Mouse (Mus musculus): ENCODE data around the gene Hivep2. TPM values are rescaled to one million over a fixed set of nuclear protein-coding genes. Genes with fewer than 3 reads are reported as not detected.
A peak's percentile ranks its signal among the peaks of the same experiment; 100 is the strongest.

The Hivep2 gene
- polyA plus RNA-seq, 1 experiment from 2014 or later = 1.0 TPM

DNA sequence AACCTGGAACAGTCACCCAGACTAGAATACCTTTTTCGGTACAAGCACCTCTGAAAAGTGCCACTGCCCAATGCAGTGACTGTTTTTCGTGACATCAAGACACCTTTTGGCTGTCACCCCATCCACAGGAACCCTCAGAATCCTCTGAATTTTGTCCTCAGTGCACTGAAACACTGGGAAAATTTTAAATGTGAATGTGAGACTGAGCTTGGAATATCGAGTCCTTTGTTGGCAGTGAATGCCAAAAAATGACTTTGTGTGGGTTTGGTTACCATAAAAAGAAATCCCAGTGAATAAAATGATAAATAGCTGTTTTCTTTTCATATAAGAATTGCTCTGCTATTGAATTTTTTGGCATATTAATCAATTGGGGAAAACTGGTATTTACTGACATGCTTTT is 154.6 kb downstream of the Hivep2 start:
- WGBS = 88% methylated on average over 3 of the region's 3 CpGs
- H3K27me3 ChIP-seq (ENCODE audit: poor library complexity, severe bottlenecking) = no peaks in the 10 kb centered on the region
- no peak for DNase-seq (ENCODE audit: extremely low spot score, low spot score)
- H3K4me1 ChIP-seq = no peaks in the 10 kb centered on the region
- H3K4me3 ChIP-seq = no peak overlapping the region
- no peaks in the 10 kb centered on the region for H3K9me3 ChIP-seq
- H3K36me3 ChIP-seq (replicated peaks) = no peaks in the 10 kb centered on the region
- no peak overlapping the region for H3K27ac ChIP-seq

DNA sequence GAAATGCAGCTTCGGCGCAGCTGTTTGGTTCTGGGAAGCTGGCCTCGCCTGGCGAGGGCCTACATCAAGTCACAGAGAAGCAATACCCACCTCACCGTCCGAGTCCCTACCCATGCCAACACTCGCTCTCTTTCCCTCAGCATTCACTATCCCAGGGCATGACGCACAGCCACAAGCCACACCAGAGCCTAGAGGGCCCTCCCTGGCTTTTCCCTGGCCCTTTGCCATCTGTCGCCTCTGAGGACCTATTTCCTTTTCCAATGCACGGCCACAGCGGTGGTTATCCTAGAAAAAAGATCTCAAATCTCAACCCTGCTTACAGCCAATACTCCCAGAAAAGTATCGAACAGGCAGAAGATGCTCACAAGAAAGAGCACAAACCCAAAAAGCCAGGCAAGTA is 162.0 kb downstream of the Hivep2 start:
- no peaks in the 10 kb centered on the region for H3K27me3 ChIP-seq (ENCODE audit: poor library complexity, severe bottlenecking)
- no peaks in the 10 kb centered on the region for H3K4me1 ChIP-seq
- no peak overlapping the region for H3K27ac ChIP-seq
- H3K9me3 ChIP-seq = no peaks in the 10 kb centered on the region
- no peak for DNase-seq (ENCODE audit: extremely low spot score, low spot score)
- WGBS = 88% methylated on average over 12 of the region's 12 CpGs
- no peak overlapping the region for H3K4me3 ChIP-seq
- no peaks in the 10 kb centered on the region for H3K36me3 ChIP-seq (replicated peaks)

DNA sequence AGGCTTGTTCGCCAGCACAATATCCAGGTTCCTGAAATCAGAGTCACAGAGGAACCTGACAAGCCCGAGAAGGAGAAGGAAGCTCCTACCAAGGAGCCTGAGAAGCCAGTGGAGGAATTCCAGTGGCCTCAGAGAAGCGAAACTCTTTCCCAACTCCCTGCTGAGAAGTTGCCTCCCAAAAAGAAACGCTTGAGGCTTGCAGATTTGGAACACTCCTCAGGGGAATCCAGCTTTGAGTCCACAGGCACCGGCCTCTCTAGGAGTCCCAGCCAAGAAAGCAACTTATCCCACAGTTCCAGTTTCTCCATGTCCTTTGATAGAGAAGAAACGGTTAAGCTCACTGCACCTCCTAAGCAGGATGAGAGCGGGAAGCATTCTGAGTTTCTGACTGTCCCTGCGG is 164.4 kb downstream of the Hivep2 start:
- no peaks in the 10 kb centered on the region for H3K4me1 ChIP-seq
- H3K4me3 ChIP-seq = no peak overlapping the region
- H3K36me3 ChIP-seq (replicated peaks) = no peaks in the 10 kb centered on the region
- H3K27ac ChIP-seq = no peak overlapping the region
- no peak for DNase-seq (ENCODE audit: extremely low spot score, low spot score)
- H3K9me3 ChIP-seq = no peaks in the 10 kb centered on the region
- H3K27me3 ChIP-seq (ENCODE audit: poor library complexity, severe bottlenecking) = no peaks in the 10 kb centered on the region
- 81% methylated on average over 8 of the region's 8 CpGs for whole genome bisulfite sequencing

DNA sequence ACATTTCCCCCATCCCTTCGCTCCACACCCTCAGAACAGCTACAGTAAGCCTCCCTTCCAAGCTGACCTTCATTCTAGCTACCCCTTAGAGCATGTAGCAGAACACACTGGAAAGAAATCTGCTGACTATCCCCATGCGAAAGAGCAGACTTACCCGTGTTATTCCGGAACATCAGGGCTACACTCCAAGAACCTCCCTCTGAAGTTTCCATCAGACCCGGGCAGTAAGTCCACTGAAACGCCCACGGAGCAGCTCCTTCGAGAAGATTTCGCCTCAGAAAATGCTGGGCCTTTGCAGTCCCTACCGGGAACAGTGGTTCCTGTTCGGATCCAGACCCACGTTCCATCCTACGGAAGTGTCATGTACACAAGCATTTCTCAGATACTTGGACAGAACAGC is 165.4 kb downstream of the Hivep2 start:
- no peak for DNase-seq (ENCODE audit: extremely low spot score, low spot score)
- 95% methylated on average over 13 of the region's 13 CpGs for WGBS
- H3K27ac ChIP-seq = no peak overlapping the region
- H3K36me3 ChIP-seq (replicated peaks) = no peaks in the 10 kb centered on the region
- H3K27me3 ChIP-seq (ENCODE audit: poor library complexity, severe bottlenecking) = no peaks in the 10 kb centered on the region
- no peaks in the 10 kb centered on the region for H3K4me1 ChIP-seq
- no peak overlapping the region for H3K4me3 ChIP-seq
- H3K9me3 ChIP-seq = no peaks in the 10 kb centered on the region

DNA sequence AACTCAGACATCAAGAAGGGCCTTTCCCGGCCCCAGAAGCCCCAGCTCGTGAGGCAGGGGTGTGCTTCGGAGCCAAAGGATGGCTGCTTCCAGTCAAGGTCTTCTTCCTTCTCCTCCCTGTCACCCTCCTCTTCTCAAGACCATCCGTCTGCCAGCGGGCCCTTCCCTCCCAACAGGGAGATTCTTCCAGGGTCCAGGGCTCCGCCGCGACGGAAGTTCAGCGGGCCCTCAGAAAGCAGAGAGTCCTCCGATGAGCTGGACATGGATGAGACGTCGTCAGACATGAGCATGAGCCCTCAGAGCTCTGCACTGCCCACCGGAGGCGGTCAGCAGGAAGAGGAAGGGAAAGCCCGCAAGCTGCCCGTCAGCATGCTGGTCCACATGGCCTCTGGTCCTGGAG is 166.2 kb downstream of the Hivep2 start:
- Histone ChIP-seq H3K4me1 (no peaks in the 10 kb centered on the region), H3K4me3 (no peak overlapping the region), H3K27me3 (ENCODE audit: poor library complexity, severe bottlenecking) (no peaks in the 10 kb centered on the region), H3K36me3 (replicated peaks) (no peaks in the 10 kb centered on the region), H3K9me3 (no peaks in the 10 kb centered on the region), H3K27ac (no peak overlapping the region)
- WGBS = 90% methylated on average over 17 of the region's 17 CpGs
- DNase-seq (ENCODE audit: extremely low spot score, low spot score) = no peak

DNA sequence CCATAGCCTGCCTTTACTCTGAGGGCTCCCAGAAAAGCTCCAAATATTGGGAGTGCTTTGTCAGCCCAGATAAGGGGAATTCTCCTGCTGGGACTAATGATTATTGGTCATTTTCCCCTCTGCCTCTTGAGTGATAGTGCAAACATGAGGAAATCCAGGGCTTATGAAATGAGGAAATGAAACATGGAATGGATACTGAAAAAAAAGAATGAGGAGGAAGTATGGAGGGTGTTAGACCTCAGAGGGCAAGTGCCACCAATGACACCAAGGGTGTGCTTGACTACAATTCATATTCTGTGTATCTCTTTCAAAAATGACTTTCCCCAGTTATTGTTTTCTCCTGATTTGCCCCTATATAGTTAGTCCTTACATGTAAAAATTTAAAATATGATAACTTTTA is 167.1 kb downstream of the Hivep2 start:
- Histone ChIP-seq H3K27ac (no peak overlapping the region), H3K27me3 (ENCODE audit: poor library complexity, severe bottlenecking) (no peaks in the 10 kb centered on the region), H3K9me3 (no peaks in the 10 kb centered on the region), H3K4me1 (no peaks in the 10 kb centered on the region), H3K36me3 (replicated peaks) (no peaks in the 10 kb centered on the region), H3K4me3 (no peak overlapping the region)
- DNase-seq (ENCODE audit: extremely low spot score, low spot score) = no peak

DNA sequence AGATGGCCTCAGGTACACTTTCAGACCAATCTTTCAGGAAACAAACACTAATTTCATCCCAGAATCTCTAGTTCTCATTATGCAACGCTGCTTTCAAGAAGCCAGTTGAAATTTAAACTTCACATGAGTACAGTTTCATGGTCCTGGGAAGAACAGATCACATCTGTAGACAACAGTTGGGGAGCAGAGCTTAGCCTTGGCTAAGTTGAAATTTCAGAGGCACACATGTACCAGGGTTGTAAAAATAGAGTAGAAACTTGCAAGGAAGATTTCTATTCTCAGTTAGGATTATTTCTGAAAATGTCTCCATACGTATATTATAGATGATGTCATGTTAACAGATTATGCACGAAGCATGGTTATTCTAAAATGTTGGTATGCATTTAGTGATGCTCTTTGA is 172.8 kb downstream of the Hivep2 start:
- Histone ChIP-seq H3K27me3 (ENCODE audit: poor library complexity, severe bottlenecking) (no peaks in the 10 kb centered on the region), H3K9me3 (no peaks in the 10 kb centered on the region), H3K4me3 (no peak overlapping the region), H3K4me1 (no peaks in the 10 kb centered on the region), H3K27ac (no peak overlapping the region), H3K36me3 (replicated peaks) (peaks cover 8% of the 10 kb centered on the region; the same call in 1 of the 2 replicates)
- no peak for DNase-seq (ENCODE audit: extremely low spot score, low spot score)
- WGBS = 92% methylated on average over 3 of the region's 3 CpGs

DNA sequence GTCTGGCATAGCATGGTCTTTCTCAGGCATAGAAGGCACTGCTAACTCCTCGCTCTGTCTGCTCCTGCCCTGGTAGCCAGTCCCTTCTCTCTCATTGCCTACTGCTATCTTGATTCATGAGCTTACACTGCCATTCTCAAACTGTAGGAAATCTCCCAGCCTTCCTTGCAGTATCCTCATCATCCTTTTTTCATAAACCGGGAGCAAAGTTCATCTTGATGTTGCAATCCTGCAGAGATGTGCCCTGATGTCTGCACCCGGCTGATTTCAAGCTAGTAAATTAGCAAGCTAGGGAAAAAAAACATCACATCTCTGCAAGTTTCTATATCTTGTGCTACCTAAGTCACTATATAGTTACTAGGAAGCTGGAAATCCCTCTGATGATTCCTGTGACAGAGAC is 179.0 kb downstream of the Hivep2 start:
- no peaks in the 10 kb centered on the region for H3K4me1 ChIP-seq
- peaks cover 17% of the 10 kb centered on the region for H3K36me3 ChIP-seq (replicated peaks)
- no peak for DNase-seq (ENCODE audit: extremely low spot score, low spot score)
- no peaks in the 10 kb centered on the region for H3K27me3 ChIP-seq (ENCODE audit: poor library complexity, severe bottlenecking)
- H3K9me3 ChIP-seq = no peaks in the 10 kb centered on the region
- H3K4me3 ChIP-seq = no peak overlapping the region
- no peak overlapping the region for H3K27ac ChIP-seq
- 87% methylated on average over 3 of the region's 3 CpGs for WGBS

DNA sequence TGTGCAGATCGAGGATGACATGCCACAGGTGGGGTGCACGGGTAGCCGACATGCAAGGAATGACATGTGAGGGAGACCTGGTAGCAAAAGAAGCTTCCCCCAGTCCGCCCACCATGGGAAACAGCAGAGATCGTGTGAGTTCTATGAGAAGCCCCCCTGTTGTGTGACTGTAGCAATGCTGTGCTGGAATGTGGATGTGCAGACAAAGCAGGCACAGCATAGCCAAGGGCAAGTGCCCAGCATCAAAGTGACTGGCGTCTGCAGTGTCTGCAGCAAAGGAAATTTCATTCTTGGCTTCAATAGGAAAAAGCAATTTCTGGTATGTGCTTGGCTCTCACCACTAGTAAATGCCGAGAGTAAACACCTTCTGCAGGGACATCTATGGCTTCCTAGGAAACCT is 199.0 kb downstream of the Hivep2 start:
- 57% methylated on average over 7 of the region's 7 CpGs for WGBS
- Histone ChIP-seq H3K9me3 (no peaks in the 10 kb centered on the region), H3K4me3 (no peak overlapping the region), H3K27ac (0 out of 2 replicates have a peak overlapping the region, but pooled peaks have one; percentile 25), H3K36me3 (replicated peaks) (no peaks in the 10 kb centered on the region), H3K27me3 (ENCODE audit: poor library complexity, severe bottlenecking) (no peaks in the 10 kb centered on the region), H3K4me1 (peaks cover 8% of the 10 kb centered on the region)
- DNase-seq (ENCODE audit: extremely low spot score, low spot score) = peak; percentile 25

DNA sequence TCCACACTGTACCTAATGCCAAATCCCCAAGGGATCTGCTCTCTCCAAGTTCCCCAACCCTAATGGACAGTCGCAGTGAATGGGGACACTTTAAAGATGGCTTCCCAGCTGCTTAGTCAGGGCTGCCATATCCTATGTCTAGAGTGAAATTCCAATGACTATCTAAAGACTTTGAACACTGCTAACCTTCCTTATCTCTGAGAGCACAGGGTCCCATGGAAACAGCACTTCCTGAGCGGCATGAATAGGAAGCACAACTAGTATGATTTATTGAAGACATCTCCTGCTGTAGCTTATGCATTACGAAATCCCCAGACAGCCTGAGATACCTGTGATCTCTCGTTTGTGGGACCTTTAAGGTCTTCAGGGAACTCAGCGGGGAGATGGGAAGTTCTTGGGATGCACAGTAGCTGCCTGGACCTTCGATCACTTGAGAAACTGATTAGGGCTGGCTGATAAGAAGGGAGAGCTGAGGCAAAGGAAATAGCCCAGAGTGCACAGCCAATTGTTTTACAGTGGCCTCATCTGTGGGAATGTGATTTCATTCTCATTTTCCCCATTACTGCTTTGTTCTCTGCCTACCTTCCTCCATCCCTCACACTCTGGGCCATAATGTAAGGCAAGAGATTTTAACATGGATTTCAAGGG is 202.4 kb downstream of the Hivep2 start:
- Histone ChIP-seq H3K4me3 (no peak overlapping the region), H3K9me3 (no peaks in the 10 kb centered on the region), H3K36me3 (replicated peaks) (no peaks in the 10 kb centered on the region), H3K27ac (no peak overlapping the region), H3K27me3 (ENCODE audit: poor library complexity, severe bottlenecking) (no peaks in the 10 kb centered on the region), H3K4me1 (peaks cover 8% of the 10 kb centered on the region)
- WGBS = 87% methylated on average over 6 of the region's 6 CpGs
- DNase-seq (ENCODE audit: extremely low spot score, low spot score) = no peak

DNA sequence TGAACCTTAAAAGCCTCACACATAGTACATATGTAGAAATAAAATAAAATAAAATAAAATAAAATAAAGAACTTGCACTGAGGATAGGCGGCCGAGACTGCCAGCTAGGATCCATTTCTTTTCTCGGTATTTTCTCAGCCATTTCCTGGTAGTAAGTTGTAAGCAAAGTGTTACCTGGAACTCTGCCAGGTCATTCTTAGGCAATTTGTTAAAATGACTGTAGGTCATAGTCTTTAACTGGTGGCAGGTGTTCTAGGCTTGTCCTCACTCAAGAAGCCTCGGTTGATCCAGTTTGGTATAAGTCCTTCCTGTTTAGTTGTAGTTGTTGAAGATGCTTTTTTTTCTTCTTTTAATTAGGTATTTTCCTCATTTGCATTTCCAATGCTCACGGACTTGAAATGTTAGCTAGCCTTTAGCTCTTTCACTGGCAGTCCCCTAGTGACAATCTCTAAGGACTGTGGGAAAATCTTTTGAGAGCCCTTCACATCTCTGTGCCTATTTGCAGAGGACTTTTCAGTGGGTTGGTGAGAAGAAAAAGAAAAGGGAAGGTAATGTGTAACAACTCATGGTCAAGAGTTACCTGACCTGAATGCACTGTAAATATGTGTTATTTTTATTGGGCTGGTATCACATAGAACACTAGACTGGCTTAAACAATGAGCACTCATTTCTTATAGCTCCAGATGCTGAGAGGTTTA is 203.1 kb downstream of the Hivep2 start:
- 90% methylated on average over 5 of the region's 5 CpGs for WGBS
- no peak for DNase-seq (ENCODE audit: extremely low spot score, low spot score)

DNA sequence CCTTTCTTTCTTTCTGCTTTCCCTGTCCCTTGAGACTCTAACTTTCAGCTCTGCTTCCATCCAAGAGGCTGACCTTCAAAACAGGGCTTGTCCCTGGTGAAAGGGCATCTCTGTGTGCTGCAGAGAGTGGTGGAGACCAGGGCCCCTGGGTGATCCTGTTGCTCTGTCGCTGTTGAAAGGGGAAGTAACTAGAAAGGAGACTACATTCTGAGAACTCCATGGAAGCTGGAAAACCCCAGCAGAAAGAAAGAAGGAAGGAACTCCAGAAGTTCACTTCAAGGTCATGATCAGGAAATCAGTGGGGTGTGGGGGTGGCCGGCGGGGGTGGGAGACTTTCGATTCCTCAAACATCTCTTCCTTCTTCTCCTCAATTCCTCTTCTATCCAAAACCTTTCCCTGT is 208.2 kb downstream of the Hivep2 start:
- no peak for DNase-seq (ENCODE audit: extremely low spot score, low spot score)
- H3K36me3 ChIP-seq (replicated peaks) = no peaks in the 10 kb centered on the region
- WGBS = 79% methylated on average over 4 of the region's 4 CpGs
- no peak overlapping the region for H3K27ac ChIP-seq
- H3K27me3 ChIP-seq (ENCODE audit: poor library complexity, severe bottlenecking) = no peaks in the 10 kb centered on the region
- no peak overlapping the region for H3K4me3 ChIP-seq
- H3K9me3 ChIP-seq = no peaks in the 10 kb centered on the region
- H3K4me1 ChIP-seq = no peaks in the 10 kb centered on the region

More for the DNA sequence above, 203.1 kb downstream of the Hivep2 start:
- no peaks in the 10 kb centered on the region for H3K9me3 ChIP-seq
- H3K4me1 ChIP-seq = peaks cover 8% of the 10 kb centered on the region
- H3K4me3 ChIP-seq = no peak overlapping the region
- no peak overlapping the region for H3K27ac ChIP-seq
- no peaks in the 10 kb centered on the region for H3K36me3 ChIP-seq (replicated peaks)
- H3K27me3 ChIP-seq (ENCODE audit: poor library complexity, severe bottlenecking) = no peaks in the 10 kb centered on the region

DNA sequence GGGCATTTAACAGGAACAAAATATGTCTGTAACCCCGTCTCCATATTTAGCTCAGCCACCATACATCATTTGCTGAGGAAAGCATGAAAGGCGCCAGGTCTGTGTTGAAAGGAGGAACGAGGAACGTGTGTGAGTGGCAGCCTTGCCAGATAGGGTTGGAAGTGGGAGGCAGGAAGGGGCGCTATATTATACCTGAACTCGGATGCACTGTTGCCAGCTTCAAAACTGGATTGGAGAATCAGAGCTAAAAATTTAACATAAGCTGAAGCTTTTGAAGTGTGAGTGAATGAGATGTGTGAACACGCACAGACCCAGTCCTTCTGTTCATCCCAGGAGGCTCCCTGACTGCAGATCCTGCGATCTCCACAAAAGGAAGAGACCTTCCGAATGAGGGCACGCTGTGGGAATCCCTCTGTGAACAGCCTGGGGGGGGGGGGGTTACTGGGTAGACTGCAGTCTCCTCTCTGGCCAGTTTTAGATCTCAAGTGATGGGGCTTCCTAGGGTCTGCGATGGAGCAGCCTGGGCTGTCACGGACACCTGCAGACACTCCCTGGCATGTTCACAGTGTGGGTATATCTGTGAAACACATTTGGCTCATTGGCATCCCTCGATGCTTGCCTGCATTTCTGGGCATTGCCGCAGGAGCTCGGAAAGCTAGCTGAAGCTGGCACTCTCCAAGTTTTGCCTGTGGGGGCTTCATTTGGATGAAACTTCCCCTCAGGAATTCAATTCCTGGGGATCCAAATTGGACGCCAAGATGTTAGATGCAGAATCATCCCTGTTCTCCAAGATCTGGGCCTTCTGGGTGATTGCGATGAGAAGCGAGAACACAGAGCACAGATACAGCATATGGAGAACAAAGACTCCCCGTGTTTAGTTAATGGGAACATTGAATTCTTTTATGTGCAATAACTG is 213.8 kb downstream of the Hivep2 start:
- H3K9me3 ChIP-seq = no peaks in the 10 kb centered on the region
- 85% methylated on average over 19 of the region's 19 CpGs for WGBS
- no peaks in the 10 kb centered on the region for H3K27me3 ChIP-seq (ENCODE audit: poor library complexity, severe bottlenecking)

More for the DNA sequence above, 213.8 kb downstream of the Hivep2 start:
- no peak overlapping the region for H3K27ac ChIP-seq
- DNase-seq (ENCODE audit: extremely low spot score, low spot score) = no peak
- no peaks in the 10 kb centered on the region for H3K4me1 ChIP-seq
- H3K4me3 ChIP-seq = no peak overlapping the region
- no peaks in the 10 kb centered on the region for H3K36me3 ChIP-seq (replicated peaks)
